In the genomic region with DNA sequence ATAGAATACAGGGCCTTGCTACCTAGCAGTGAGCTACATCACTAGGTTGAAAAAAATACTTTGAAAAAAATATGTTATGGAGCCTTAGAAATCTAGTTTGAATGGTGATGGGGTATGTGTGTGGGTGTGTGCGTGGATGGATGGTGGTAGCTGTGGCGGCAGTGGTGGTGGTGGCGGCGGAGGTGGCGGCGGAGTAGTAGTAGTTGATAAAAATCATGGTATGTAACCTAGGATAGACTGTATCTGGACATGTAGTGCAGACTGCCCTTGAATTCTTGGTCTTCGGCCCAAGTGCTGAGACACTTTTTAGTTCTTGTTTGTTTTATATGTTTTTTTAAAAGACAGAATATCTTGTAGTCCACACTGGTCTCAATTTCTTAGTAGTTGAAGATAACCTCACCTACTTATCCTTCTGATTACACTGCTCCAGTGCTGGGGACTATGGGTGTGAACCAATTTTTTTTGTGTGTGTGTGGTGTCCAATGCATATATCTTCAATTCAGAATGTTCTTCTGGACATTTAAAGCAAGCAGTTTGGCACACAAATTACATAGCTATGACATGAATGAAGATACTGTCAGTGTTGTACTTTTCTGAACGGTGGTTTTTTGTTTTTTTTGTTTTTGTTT, we compare ENCODE assay signal across 18 mouse cellular contexts. TPM values are rescaled to one million over a fixed set of nuclear protein-coding genes. Genes with fewer than 3 reads are reported as not detected.
DNase-seq lines count a peak whose midpoint lies in the region; ATAC-seq and TF ChIP-seq lines count a peak whose summit lies in the region.
"Had no signal": no experiment of that assay in that cellular context is flagged by ENCODE, and none has a peak within 500 bp of the region (broad histone marks: within the 10 kb centered on the region; RNA-seq: fewer than 3 reads in every experiment).

No protein-coding gene starts in this region.

- H3K4me1 ChIP-seq in liver, embryonic 11.5 days (replicated peaks; ENCODE audit: control insufficient read depth, insufficient read depth, low read length), result peaks cover 12% of the 10 kb centered on the region
- H3K4me1 ChIP-seq in liver, embryonic 15.5 days (replicated peaks), result peaks cover 19% of the 10 kb centered on the region

- H3K9me3 ChIP-seq in liver, embryonic 11.5 days (ENCODE audit: control insufficient read depth, low read length), result no peaks in the 10 kb centered on the region
- no peaks in the 10 kb centered on the region for H3K9me3 ChIP-seq in liver, embryonic 15.5 days (replicated peaks)
- H3K9me3 ChIP-seq: embryonic facial prominence, embryonic 12.5 days; forebrain, embryonic 15.5 days; heart, embryonic 12.5 days; hindbrain, embryonic 10.5 days had no signal

- H3K36me3 ChIP-seq in liver, embryonic 11.5 days (ENCODE audit: control insufficient read depth, insufficient read depth, low read length), result no peaks in the 10 kb centered on the region
- H3K36me3 ChIP-seq in liver, embryonic 15.5 days (replicated peaks), result no peaks in the 10 kb centered on the region
- H3K36me3 ChIP-seq: embryonic facial prominence, embryonic 12.5 days; forebrain, embryonic 15.5 days; heart, embryonic 12.5 days had no signal

- H3K4me2 ChIP-seq in liver, embryonic 11.5 days, result peak overlapping the region; percentile 13; the same call in 1 of the 2 replicates
- peak overlapping the region; percentile 1; the same call in 1 of the 2 replicates for H3K4me2 ChIP-seq in liver, embryonic 15.5 days
- H3K4me2 ChIP-seq: embryonic facial prominence, embryonic 12.5 days; forebrain, embryonic 15.5 days; heart, embryonic 12.5 days had no signal

- no peak overlapping the region for H3K9ac ChIP-seq in liver, embryonic 11.5 days (ENCODE audit: low read depth, low read length)
- no peak overlapping the region for H3K9ac ChIP-seq in liver, embryonic 15.5 days
- H3K9ac ChIP-seq: embryonic facial prominence, embryonic 12.5 days; forebrain, embryonic 15.5 days; heart, embryonic 12.5 days had no signal

- WGBS in liver, embryonic 11.5 days, result 87% methylated on average over 8 of the region's 8 CpGs
- 70% methylated on average over 8 of the region's 8 CpGs for WGBS in liver, embryonic 15.5 days (ENCODE audit: insufficient replicate concordance)

- H3K4me3 ChIP-seq in liver, embryonic 11.5 days (ENCODE audit: low read depth, low read length), result no peak overlapping the region
- H3K4me3 ChIP-seq in liver, embryonic 15.5 days (replicated peaks), result no peak overlapping the region
- H3K4me3 ChIP-seq in layer of hippocampus, adult 2 months, result no peak overlapping the region
- H3K4me3 ChIP-seq: embryonic facial prominence, embryonic 12.5 days; forebrain, embryonic 15.5 days; heart, embryonic 12.5 days; hindbrain, embryonic 10.5 days had no signal

- H3K27me3 ChIP-seq in liver, embryonic 11.5 days (replicated peaks; ENCODE audit: control insufficient read depth, insufficient read depth, low read length), result no peaks in the 10 kb centered on the region
- no peaks in the 10 kb centered on the region for H3K27me3 ChIP-seq in liver, embryonic 15.5 days
- H3K27me3 ChIP-seq: CH12.LX; embryonic facial prominence, embryonic 12.5 days; forebrain, embryonic 15.5 days; heart, embryonic 12.5 days; Patski had no signal

- H3K27ac ChIP-seq in liver, embryonic 11.5 days (ENCODE audit: low read depth, low read length), result no peak overlapping the region
- H3K27ac ChIP-seq in liver, embryonic 15.5 days (replicated peaks), result no peak overlapping the region
- H3K27ac ChIP-seq in layer of hippocampus, adult 2 months, result no peak overlapping the region
- H3K27ac ChIP-seq: embryonic facial prominence, embryonic 12.5 days; forebrain, embryonic 15.5 days; hindbrain, embryonic 10.5 days had no signal

- no peak for DNase-seq in liver, embryonic 11.5 days (ENCODE audit: low spot score)
- no peak for DNase-seq in liver
- peak; percentile 16 for DNase-seq in c-Kit-positive CD71-positive TER-119-positive erythroid progenitor cells, embryonic 14.5 days (ENCODE audit: low spot score)
- no peak for DNase-seq in cerebellum, adult 8-10 months
- no peak for DNase-seq in layer of hippocampus, adult 2 months (ENCODE audit: low spot score in 2 of 2)
- DNase-seq: adrenal gland, adult 2 months; adrenal gland, postnatal 25 days; cerebellum, adult 2 months; cerebellum, postnatal 14 days; gastrocnemius, postnatal 14 days had no signal

- no peak for TF ChIP-seq CTCF in layer of hippocampus, adult 2 months (conservative IDR thresholded peaks at IDR 0.05)

- ATAC-seq in liver, embryonic 11.5 days (replicated peaks; ENCODE audit: low FRiP score), result peak; percentile 54; the same call in 1 of the 2 replicates
- peak; percentile 52; the same call in 1 of the 2 replicates for ATAC-seq in liver, embryonic 15.5 days (ENCODE audit: insufficient read depth)
- ATAC-seq: forebrain, embryonic 15.5 days; hindbrain, embryonic 16.5 days; Patski had no signal

RNA-seq across cellular contexts. Expression of a gene that starts 6.3 kb away (rescaled TPM):
- polyA plus RNA-seq in liver, embryonic 11.5 days (2014; fragmentation: Nextera tagmentation; extraction: Ambion mirVana), result 123 and 124 TPM in 2 replicates
- 51.3 and 52.5 TPM in 2 replicates for polyA plus RNA-seq in liver, embryonic 15.5 days (2015; fragmentation: Nextera tagmentation; extraction: Ambion mirVana)
- 100 to 1,000 TPM; 143 to 145 TPM for total RNA-seq in layer of hippocampus, adult 2 months (2021)
